Mouse (Mus musculus) neural tube, embryonic 15.5 days (tissue): ENCODE data around the gene Plxnc1. TPM values are rescaled to one million over a fixed set of nuclear protein-coding genes. Genes with fewer than 3 reads are reported as not detected.

Source experiments
- ATAC-seq: fragments of 200-750 bp; cut with Nextera tagmentation; 2 replicates; pipeline ENCODE4 v1.8.0; 2017; ENCODE audit warnings: mild to moderate bottlenecking, moderate TSS enrichment, moderate library complexity; ENCODE audit not compliant: low FRiP score
- H3K27ac ChIP-seq: fragments of 300-500 bp; sonication (generic); replicated peaks from 2 replicates; pipeline ENCODE4 v1.5.1; 2015; ENCODE audit warnings: mild to moderate bottlenecking, inconsistent platforms
- H3K27me3 ChIP-seq: fragments of 300-500 bp; sonication (generic); replicated peaks from 2 replicates; pipeline ENCODE4 v1.6.1; 2015; ENCODE audit warnings: inconsistent platforms
- H3K36me3 ChIP-seq: fragments of 300-500 bp; sonication (generic); 2 replicates; pipeline ENCODE4 v1.6.1; 2015; ENCODE audit warnings: inconsistent platforms
- H3K4me1 ChIP-seq: fragments of 300-500 bp; sonication (generic); 2 replicates; pipeline ENCODE4 v1.6.1; 2015; ENCODE audit warnings: inconsistent platforms
- H3K4me2 ChIP-seq: fragments of 300-500 bp; sonication (generic); 2 replicates; pipeline ENCODE4 v1.6.1; 2015; ENCODE audit warnings: inconsistent platforms, mild to moderate bottlenecking, moderate library complexity
- H3K4me3 ChIP-seq: fragments of 300-500 bp; sonication (generic); replicated peaks from 2 replicates; pipeline ENCODE4 v1.5.1; 2015; ENCODE audit warnings: mild to moderate bottlenecking, inconsistent platforms
- H3K9ac ChIP-seq: fragments of 300-500 bp; sonication (generic); replicated peaks from 2 replicates; pipeline ENCODE4 v1.6.1; 2015; ENCODE audit warnings: mild to moderate bottlenecking, inconsistent platforms
- H3K9me3 ChIP-seq: fragments of 300-500 bp; sonication (generic); replicated peaks from 2 replicates; pipeline ENCODE4 v1.6.1; 2016; ENCODE audit warnings: inconsistent platforms
- WGBS: fragments of 180-500 bp; shearing (Covaris S2); methylation state at CpG from one replicate; pipeline ENCODE4 v1.1.7; 2015; ENCODE audit warnings: mixed read lengths; 5-methylcytosine and 5-hydroxymethylcytosine counted together
- polyA plus RNA-seq: library from polyadenylated mRNA; unstranded; fragments of >200 nt; fragmentation: Nextera tagmentation; extraction: Ambion mirVana; gene quantifications from 2 replicates; pipeline ENCODE4 v1.2.1, GENCODE M21; 2015

The Plxnc1 gene
- polyA plus RNA-seq, 1 experiment from 2014 or later = 9.8 TPM

GRCm38 (mm10) chr10:94945206-94945711, 624 bp upstream of the Plxnc1 start:
- no peak; the same call in 1 of the 2 replicates for ATAC-seq
- H3K27me3 ChIP-seq = no peaks in the 10 kb centered on the region
- H3K36me3 ChIP-seq = no peaks in the 10 kb centered on the region

DNA sequence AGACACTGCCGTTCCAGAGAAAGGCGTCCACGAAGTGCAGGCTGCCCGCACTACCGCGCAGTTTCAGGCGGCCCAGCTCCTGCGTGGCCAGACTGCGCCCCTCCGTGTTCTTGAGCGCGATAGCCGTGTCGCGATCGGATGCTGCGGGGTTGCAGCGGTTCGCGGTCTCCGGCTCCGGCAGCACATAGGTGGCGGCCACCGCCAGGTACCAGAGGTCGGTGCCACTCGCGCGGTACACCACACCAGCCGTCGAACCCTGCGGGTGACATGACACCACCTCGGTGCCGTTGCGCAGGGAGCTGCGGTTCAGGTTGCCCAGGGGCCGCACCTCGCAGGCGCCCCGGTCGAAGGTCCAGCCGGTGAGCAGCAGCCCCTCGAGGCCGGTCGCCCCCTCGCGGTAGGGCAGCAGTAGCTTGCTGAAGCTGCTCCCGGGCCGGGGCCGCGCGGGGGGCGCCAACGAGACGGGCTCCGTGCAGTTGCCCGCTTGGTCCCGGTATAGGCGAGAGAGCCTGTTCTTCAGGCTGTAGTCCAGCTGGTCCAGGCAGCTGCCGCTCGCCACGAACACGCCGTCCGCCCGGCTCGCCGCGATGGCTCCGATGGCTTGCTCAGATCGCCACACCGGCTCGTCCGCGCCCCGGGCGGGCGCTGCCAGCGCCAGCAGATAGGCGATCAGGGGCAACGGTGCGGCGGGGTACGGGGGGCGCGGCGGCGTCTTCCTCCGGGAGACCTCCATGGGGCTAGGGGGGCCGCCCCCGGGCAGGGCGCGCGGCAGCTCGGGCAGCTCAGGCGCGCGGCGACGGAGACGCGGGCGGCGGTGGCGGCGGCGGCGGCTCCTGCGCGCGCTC, 567 bp downstream of the Plxnc1 start:
- no peaks in the 10 kb centered on the region for H3K9me3 ChIP-seq

More at GRCm38 (mm10) chr10:94945206-94945711, 624 bp upstream of the Plxnc1 start:
- under 1% methylated on average over 36 of the region's 36 CpGs for WGBS
- Histone ChIP-seq H3K4me1 (peaks cover 50% of the 10 kb centered on the region), H3K27ac (peak overlapping the region; percentile 91), H3K4me2 (peak overlapping the region; percentile 92), H3K9ac (peak overlapping the region; percentile 88), H3K4me3 (peak overlapping the region; percentile 89), H3K9me3 (no peaks in the 10 kb centered on the region)

DNA sequence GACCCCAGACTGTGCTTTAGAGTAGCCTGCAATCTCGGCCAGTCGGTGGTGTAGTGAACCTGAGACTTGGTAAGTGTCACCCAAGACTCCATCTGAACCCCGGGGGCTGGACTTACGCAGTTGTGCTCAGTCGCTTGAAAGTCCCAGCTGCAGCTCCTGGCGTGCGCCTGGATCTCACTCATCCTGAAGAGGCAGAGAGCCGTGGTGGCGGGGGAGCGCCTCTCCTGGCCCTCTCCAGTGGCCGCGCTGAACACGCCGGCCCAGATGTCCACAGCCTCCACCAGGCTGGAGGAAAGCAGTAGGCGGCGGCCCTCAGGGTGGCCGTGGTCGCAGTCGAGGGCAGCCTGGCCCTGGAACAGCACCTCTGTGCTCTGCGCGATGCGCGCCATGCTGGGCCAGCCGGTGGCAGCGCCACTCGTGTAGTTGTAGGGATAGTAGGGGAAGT, 1.2 kb downstream of the Plxnc1 start:
- ATAC-seq = peak; percentile 0; the same call in 1 of the 2 replicates
- H3K9me3 ChIP-seq = no peaks in the 10 kb centered on the region
- no peaks in the 10 kb centered on the region for H3K36me3 ChIP-seq
- under 1% methylated on average over 26 of the region's 26 CpGs for WGBS
- peak overlapping the region; percentile 91 for H3K27ac ChIP-seq
- peak overlapping the region; percentile 92 for H3K4me2 ChIP-seq
- H3K9ac ChIP-seq = peak overlapping the region; percentile 88
- H3K4me3 ChIP-seq = peak overlapping the region; percentile 89
- H3K4me1 ChIP-seq = peaks cover 60% of the 10 kb centered on the region
- no peaks in the 10 kb centered on the region for H3K27me3 ChIP-seq

More for the DNA sequence above, 567 bp downstream of the Plxnc1 start:
- no peaks in the 10 kb centered on the region for H3K36me3 ChIP-seq
- H3K4me1 ChIP-seq = peaks cover 60% of the 10 kb centered on the region
- H3K27ac ChIP-seq = peak overlapping the region; percentile 91
- no peaks in the 10 kb centered on the region for H3K27me3 ChIP-seq
- peak overlapping the region; percentile 92 for H3K4me2 ChIP-seq
- ATAC-seq = peak; percentile 49
- under 1% methylated on average over 88 of the region's 110 CpGs for WGBS
- H3K9ac ChIP-seq = peak overlapping the region; percentile 88
- peak overlapping the region; percentile 89 for H3K4me3 ChIP-seq

- peak overlapping the region; percentile 88 for H3K9ac ChIP-seq
- H3K27ac ChIP-seq = peak overlapping the region; percentile 91
- H3K4me3 ChIP-seq = peak overlapping the region; percentile 89
- peak overlapping the region; percentile 92 for H3K4me2 ChIP-seq
- H3K9me3 ChIP-seq = no peaks in the 10 kb centered on the region
- H3K27me3 ChIP-seq = no peaks in the 10 kb centered on the region
- under 1% methylated on average over 16 of the region's 17 CpGs for WGBS
- peak; percentile 4; the same call in 1 of the 2 replicates for ATAC-seq
- H3K4me1 ChIP-seq = peaks cover 63% of the 10 kb centered on the region
- no peaks in the 10 kb centered on the region for H3K36me3 ChIP-seq
Observed at GRCm38 (mm10) chr10:94942449-94943041, 2.1 kb downstream of the Plxnc1 start.

DNA sequence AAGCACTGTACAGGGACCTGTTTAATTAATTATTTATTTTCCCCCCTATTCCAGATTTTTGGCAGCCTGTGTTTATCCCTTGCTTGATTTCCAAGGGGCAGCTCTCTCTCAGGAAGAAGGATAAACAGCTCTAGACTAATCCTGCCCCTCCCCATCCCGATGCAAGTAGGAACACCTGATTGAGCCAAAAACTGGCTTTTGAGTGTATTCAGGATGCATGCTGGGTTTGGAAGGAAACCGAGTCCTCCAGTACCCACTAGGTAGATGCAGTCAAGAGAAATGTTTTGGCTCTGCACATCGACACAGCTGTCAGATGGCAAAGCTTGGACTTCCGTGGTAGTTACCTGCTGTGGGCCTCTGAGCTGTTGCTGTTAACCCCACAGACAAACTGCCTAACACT, 3.1 kb downstream of the Plxnc1 start:
- Histone ChIP-seq H3K9me3 (no peaks in the 10 kb centered on the region), H3K27me3 (no peaks in the 10 kb centered on the region), H3K9ac (peak overlapping the region; percentile 32), H3K36me3 (no peaks in the 10 kb centered on the region), H3K4me2 (peak overlapping the region; percentile 92), H3K4me3 (peak overlapping the region; percentile 89), H3K4me1 (peaks cover 63% of the 10 kb centered on the region), H3K27ac (no peak overlapping the region)
- WGBS = 8% methylated on average over 4 of the region's 4 CpGs
- no peak for ATAC-seq

GRCm38 (mm10) chr10:94940786-94941185, 3.8 kb downstream of the Plxnc1 start:
- Histone ChIP-seq H3K27me3 (no peaks in the 10 kb centered on the region), H3K4me1 (peaks cover 58% of the 10 kb centered on the region), H3K9me3 (no peaks in the 10 kb centered on the region), H3K36me3 (no peaks in the 10 kb centered on the region), H3K27ac (0 out of 2 replicates have a peak overlapping the region, but pooled peaks have one; percentile 23), H3K4me2 (peak overlapping the region; percentile 92), H3K4me3 (peak overlapping the region; percentile 89), H3K9ac (peak overlapping the region; percentile 18; the same call in 1 of the 2 replicates)
- ATAC-seq = no peak
- WGBS = 8% methylated on average over 7 of the region's 7 CpGs

DNA sequence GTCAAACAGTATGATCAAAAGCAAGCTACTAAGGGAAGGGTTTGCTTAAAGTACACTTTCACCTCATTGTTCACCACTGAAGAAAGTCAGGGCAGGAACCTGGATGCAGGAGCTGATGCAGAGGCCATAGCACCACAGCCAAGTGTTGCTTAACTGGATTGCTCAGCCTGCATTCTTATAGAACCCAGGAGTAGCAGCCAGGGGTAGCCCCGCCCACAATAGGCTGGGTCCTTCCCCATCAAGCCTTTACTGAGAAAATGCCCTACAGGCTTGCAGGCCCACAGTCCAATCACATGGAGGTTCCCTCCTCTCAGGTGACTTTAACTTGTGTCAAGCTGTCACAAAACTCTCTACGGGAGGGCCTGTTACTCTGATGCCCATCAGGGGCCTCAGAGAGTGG, 4.6 kb downstream of the Plxnc1 start:
- Histone ChIP-seq H3K36me3 (no peaks in the 10 kb centered on the region), H3K4me3 (0 out of 2 replicates have a peak overlapping the region, but pooled peaks have one; percentile 89), H3K9ac (no peak overlapping the region), H3K27ac (no peak overlapping the region), H3K4me2 (peak overlapping the region; percentile 92), H3K4me1 (peaks cover 51% of the 10 kb centered on the region), H3K9me3 (no peaks in the 10 kb centered on the region), H3K27me3 (no peaks in the 10 kb centered on the region)
- no peak for ATAC-seq
- WGBS = 38% methylated on average over 2 of the region's 2 CpGs

- peaks cover 51% of the 10 kb centered on the region for H3K4me1 ChIP-seq
- H3K4me3 ChIP-seq = no peak overlapping the region
- no peaks in the 10 kb centered on the region for H3K36me3 ChIP-seq
- H3K27ac ChIP-seq = no peak overlapping the region
- H3K9ac ChIP-seq = no peak overlapping the region
- ATAC-seq = no peak
- WGBS = 100% methylated on average over 2 of the region's 2 CpGs
- H3K9me3 ChIP-seq = no peaks in the 10 kb centered on the region
- no peak overlapping the region for H3K4me2 ChIP-seq
- H3K27me3 ChIP-seq = no peaks in the 10 kb centered on the region
Observed at GRCm38 (mm10) chr10:94938899-94939298, 5.7 kb downstream of the Plxnc1 start.

- no peak overlapping the region for H3K4me3 ChIP-seq
- no peak overlapping the region for H3K4me2 ChIP-seq
- no peak overlapping the region for H3K9ac ChIP-seq
- no peaks in the 10 kb centered on the region for H3K36me3 ChIP-seq
- H3K27ac ChIP-seq = no peak overlapping the region
- H3K4me1 ChIP-seq = peaks cover 48% of the 10 kb centered on the region
- H3K9me3 ChIP-seq = no peaks in the 10 kb centered on the region
- 91% methylated on average over 6 of the region's 6 CpGs for WGBS
- ATAC-seq = no peak
- H3K27me3 ChIP-seq = no peaks in the 10 kb centered on the region
Observed at GRCm38 (mm10) chr10:94938320-94938719, 6.3 kb downstream of the Plxnc1 start.

DNA sequence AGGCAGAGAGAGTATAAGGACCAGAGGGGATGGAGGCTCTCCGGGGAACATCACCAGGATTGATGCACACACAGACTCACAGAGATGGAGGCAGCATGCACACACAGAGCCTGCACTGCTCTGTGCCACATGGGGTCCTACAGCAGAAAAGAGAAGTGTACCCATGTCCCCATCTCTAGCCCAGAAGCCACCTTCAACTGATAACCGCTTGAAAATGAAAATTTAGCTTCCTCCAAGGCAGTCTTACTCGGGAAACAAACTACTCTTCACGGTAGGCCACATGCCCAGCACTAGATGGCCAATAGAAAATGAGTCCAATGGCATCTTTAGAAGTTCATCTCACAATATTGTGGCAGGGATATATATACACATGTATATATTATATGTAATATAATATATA, 9.4 kb downstream of the Plxnc1 start:
- Histone ChIP-seq H3K4me3 (no peak overlapping the region), H3K4me1 (peaks cover 29% of the 10 kb centered on the region), H3K4me2 (no peak overlapping the region), H3K9ac (no peak overlapping the region), H3K27me3 (no peaks in the 10 kb centered on the region), H3K27ac (no peak overlapping the region), H3K36me3 (no peaks in the 10 kb centered on the region), H3K9me3 (no peaks in the 10 kb centered on the region)
- ATAC-seq = no peak
- WGBS = 89% methylated on average over 4 of the region's 4 CpGs

DNA sequence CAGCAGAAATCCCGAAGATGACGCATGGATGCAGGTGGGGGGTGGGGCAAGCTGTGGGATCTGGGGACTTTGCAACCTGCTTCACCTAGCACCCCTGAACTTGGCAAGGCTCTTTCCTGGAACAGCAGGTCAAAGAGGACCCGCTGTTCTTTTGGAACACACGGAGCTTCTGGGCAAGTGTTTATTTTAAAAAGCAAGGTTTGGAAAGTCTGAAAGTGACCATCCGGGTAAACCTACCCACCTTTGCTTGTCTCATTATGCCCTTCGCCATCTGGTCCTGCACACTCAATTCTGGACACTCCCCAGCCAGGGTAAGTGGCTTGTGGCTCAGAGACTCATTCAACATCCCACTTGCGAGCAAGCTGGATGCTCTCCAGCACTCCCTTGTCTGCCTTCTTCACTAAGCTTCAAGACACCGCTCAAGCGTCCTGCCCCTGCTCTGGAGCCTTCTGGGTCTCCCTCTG, 10.5 kb downstream of the Plxnc1 start:
- Histone ChIP-seq H3K4me2 (no peak overlapping the region), H3K27me3 (no peaks in the 10 kb centered on the region), H3K9me3 (no peaks in the 10 kb centered on the region), H3K4me1 (peaks cover 19% of the 10 kb centered on the region), H3K9ac (no peak overlapping the region), H3K27ac (no peak overlapping the region), H3K36me3 (no peaks in the 10 kb centered on the region), H3K4me3 (no peak overlapping the region)
- 85% methylated on average over 9 of the region's 9 CpGs for WGBS
- ATAC-seq = no peak
